Mouse (Mus musculus) intestine, embryonic 15.5 days (tissue): ENCODE data around the gene Lmtk3. TPM values are rescaled to one million over a fixed set of nuclear protein-coding genes. Genes with fewer than 3 reads are reported as not detected.

Source experiments
- ATAC-seq: fragments of 200-750 bp; cut with Nextera tagmentation; 2 replicates; pipeline ENCODE4 v1.8.0; 2017; ENCODE audit warnings: moderate TSS enrichment, moderate library complexity
- H3K27ac ChIP-seq: fragments of 300-500 bp; sonication (generic); 2 replicates; pipeline ENCODE4 v1.5.1; 2015; ENCODE audit warnings: mild to moderate bottlenecking, inconsistent platforms
- H3K27me3 ChIP-seq: fragments of 300-500 bp; sonication (generic); replicated peaks from 2 replicates; pipeline ENCODE4 v1.6.1; 2015; ENCODE audit warnings: inconsistent platforms
- H3K36me3 ChIP-seq: fragments of 300-500 bp; sonication (generic); 2 replicates; pipeline ENCODE4 v1.6.1; 2015; ENCODE audit warnings: inconsistent platforms
- H3K4me1 ChIP-seq: fragments of 300-500 bp; sonication (generic); replicated peaks from 2 replicates; pipeline ENCODE4 v1.6.1; 2015; ENCODE audit warnings: inconsistent platforms
- H3K4me2 ChIP-seq: fragments of 300-500 bp; sonication (generic); replicated peaks from 2 replicates; pipeline ENCODE4 v1.6.1; 2015; ENCODE audit warnings: mild to moderate bottlenecking, inconsistent platforms
- H3K4me3 ChIP-seq: fragments of 300-500 bp; sonication (generic); replicated peaks from 2 replicates; pipeline ENCODE4 v1.5.1; 2015; ENCODE audit warnings: inconsistent platforms
- H3K9ac ChIP-seq: fragments of 300-500 bp; sonication (generic); 2 replicates; pipeline ENCODE4 v1.6.1; 2015; ENCODE audit warnings: inconsistent platforms
- H3K9me3 ChIP-seq: fragments of 300-500 bp; sonication (generic); 2 replicates; pipeline ENCODE4 v1.6.1; 2016; ENCODE audit warnings: inconsistent platforms
- WGBS: fragments of 180-500 bp; shearing (Covaris S2); methylation state at CpG from one replicate; pipeline ENCODE4 v1.1.7; 2015; 5-methylcytosine and 5-hydroxymethylcytosine counted together
- polyA plus RNA-seq: library from polyadenylated mRNA; unstranded; fragments of >200 nt; fragmentation: Nextera tagmentation; extraction: Ambion mirVana; gene quantifications from 2 replicates; pipeline ENCODE4 v1.2.1, GENCODE M21; 2015

Gene Lmtk3
- polyA plus RNA-seq, 1 experiment from 2014 or later, result 0.43 TPM

DNA sequence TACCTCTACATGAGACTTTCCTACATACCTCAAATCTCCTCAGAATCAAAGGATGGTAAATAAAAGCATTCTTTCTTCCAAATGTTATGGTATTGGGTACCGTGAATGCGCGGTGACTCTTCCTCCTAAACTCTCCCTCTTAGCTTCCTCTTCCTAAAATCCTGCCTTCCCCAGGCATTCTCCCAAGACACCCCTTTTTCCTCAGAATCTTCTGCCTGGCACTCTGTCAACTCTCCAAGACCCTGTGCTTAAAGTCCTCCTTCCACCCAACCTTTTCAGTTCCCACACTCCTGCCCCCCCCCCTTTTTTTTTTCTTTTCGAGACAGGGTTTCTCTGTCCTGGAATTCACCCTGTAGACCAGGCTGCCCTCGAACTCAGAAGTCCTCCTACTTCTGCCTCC is 31.3 kb downstream of the Lmtk3 start:
- no peak for ATAC-seq
- Histone ChIP-seq H3K27ac (no peak overlapping the region), H3K9ac (no peak overlapping the region)

GRCm38 (mm10) chr7:45815323-45815983 is 31.9 kb downstream of the Lmtk3 start:
- Histone ChIP-seq H3K9me3 (no peaks in the 10 kb centered on the region), H3K4me2 (0 out of 2 replicates have a peak overlapping the region, but pooled peaks have one; percentile 62), H3K27me3 (no peaks in the 10 kb centered on the region), H3K4me1 (peaks cover 29% of the 10 kb centered on the region), H3K4me3 (no peak overlapping the region), H3K36me3 (peaks cover 25% of the 10 kb centered on the region), H3K27ac (no peak overlapping the region), H3K9ac (no peak overlapping the region)
- ATAC-seq, result no peak
- 65% methylated on average over 10 of the region's 10 CpGs for WGBS

More for the DNA sequence above, 31.3 kb downstream of the Lmtk3 start:
- Histone ChIP-seq H3K36me3 (peaks cover 30% of the 10 kb centered on the region), H3K4me2 (peak overlapping the region; percentile 62), H3K27me3 (no peaks in the 10 kb centered on the region), H3K4me3 (peak overlapping the region; percentile 27), H3K9me3 (no peaks in the 10 kb centered on the region), H3K4me1 (peaks cover 27% of the 10 kb centered on the region)
- 4% methylated on average over 5 of the region's 5 CpGs for WGBS

DNA sequence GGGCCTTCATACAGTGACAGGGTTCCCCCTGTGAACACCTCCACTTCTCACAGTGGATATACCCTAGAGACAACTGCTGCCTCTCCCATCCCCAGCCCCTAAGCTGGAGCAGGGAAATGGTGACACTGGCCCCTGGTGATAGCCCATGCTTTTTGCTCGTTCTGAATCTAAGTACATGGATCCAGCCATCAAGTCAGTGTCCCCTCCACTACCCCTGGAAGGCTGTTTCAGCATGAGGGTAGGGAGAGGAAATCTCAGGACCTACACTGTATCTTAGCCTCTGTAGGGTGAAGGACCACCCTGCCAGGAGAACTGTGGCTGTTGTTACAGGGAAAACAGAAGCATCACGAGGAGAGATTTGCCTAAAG is 32.4 kb downstream of the Lmtk3 start:
- Histone ChIP-seq H3K9ac (no peak overlapping the region), H3K27ac (no peak overlapping the region), H3K4me1 (peaks cover 29% of the 10 kb centered on the region), H3K4me2 (no peak overlapping the region), H3K4me3 (no peak overlapping the region), H3K27me3 (no peaks in the 10 kb centered on the region), H3K9me3 (no peaks in the 10 kb centered on the region), H3K36me3 (peaks cover 20% of the 10 kb centered on the region)
- WGBS, result 64% methylated on average over 2 of the region's 2 CpGs
- no peak for ATAC-seq

DNA sequence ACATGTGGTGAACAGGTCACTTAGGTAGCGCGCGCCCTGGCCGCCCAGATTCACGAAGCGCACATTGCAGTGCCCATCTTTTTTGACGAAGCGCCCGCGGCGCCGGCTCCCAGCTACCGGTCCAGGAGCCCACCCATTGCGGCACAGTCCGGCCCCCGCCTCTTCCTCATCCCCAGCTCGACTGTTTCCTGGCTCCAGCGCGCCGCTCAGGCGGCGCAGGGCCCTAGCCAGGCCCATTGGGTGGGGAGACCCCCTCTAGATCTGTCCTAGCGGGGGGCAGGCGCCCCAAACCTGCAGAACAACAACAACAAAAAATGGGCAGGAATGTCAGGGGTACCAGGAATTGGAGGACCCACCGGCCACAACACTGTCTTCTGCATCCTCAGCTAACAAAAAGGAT is 36.3 kb downstream of the Lmtk3 start:
- no peak overlapping the region for H3K27ac ChIP-seq
- peak overlapping the region; percentile 9; the same call in 1 of the 2 replicates for H3K4me3 ChIP-seq
- ATAC-seq, result 0 out of 2 replicates have a peak, but pooled peaks have one; percentile 27
- no peak overlapping the region for H3K9ac ChIP-seq
- no peaks in the 10 kb centered on the region for H3K27me3 ChIP-seq
- peak overlapping the region; percentile 48 for H3K4me2 ChIP-seq
- WGBS, result 15% methylated on average over 25 of the region's 25 CpGs
- peaks cover 11% of the 10 kb centered on the region; the same call in 1 of the 2 replicates for H3K4me1 ChIP-seq
- H3K36me3 ChIP-seq, result peaks cover 13% of the 10 kb centered on the region; the same call in 1 of the 2 replicates
- H3K9me3 ChIP-seq, result no peaks in the 10 kb centered on the region

GRCm38 (mm10) chr7:45820913-45821312 is 37.4 kb downstream of the Lmtk3 start:
- no peak for ATAC-seq
- Histone ChIP-seq H3K4me2 (no peak overlapping the region), H3K27me3 (no peaks in the 10 kb centered on the region), H3K4me3 (no peak overlapping the region), H3K9ac (no peak overlapping the region), H3K27ac (no peak overlapping the region), H3K4me1 (peaks cover 4% of the 10 kb centered on the region; the same call in 1 of the 2 replicates), H3K9me3 (no peaks in the 10 kb centered on the region), H3K36me3 (peaks cover 23% of the 10 kb centered on the region)

GRCm38 (mm10) chr7:45824598-45824997 is 41.1 kb downstream of the Lmtk3 start, which contains the start of gene Kcnj14:
TSS of gene Kcnj14 (minus strand) at chr7:45824782.
- Histone ChIP-seq H3K4me2 (no peak within 1 kb of the TSS), H3K9ac (no peak within 1 kb of the TSS), H3K4me3 (no peak within 1 kb of the TSS), H3K36me3 (peaks cover 47% of the 10 kb centered on the region), H3K27me3 (no peaks in the 10 kb centered on the region), H3K4me1 (peaks cover 7% of the 10 kb centered on the region; the same call in 1 of the 2 replicates), H3K27ac (no peak within 1 kb of the TSS), H3K9me3 (no peaks in the 10 kb centered on the region)
- WGBS, result 62% methylated on average over 7 of the region's 7 CpGs
- no peak for ATAC-seq

DNA sequence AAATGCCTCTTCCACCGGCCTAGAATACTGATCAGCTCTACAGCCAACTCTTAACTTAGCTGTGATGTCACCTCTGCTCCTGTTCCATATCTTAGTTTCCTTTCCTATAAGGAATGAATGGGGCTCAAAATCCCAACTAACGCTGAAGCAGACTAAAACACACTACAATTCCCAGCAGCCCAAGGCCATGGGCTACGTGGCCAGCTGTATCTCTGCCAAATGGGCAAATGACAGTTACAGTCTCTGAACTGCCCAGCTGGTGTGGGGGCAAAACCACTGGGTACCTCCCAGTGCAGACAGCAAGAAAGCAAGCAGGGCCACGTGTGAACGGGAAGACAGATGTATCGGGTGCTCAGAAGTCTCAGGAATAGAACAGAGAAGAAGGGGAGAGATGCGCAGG is 43.1 kb downstream of the Lmtk3 start:
- H3K9ac ChIP-seq, result no peak overlapping the region
- WGBS, result 92% methylated on average over 7 of the region's 7 CpGs

GRCm38 (mm10) chr7:45830427-45831127 is 47.0 kb downstream of the Lmtk3 start, which contains the start of gene Grwd1:
TSS of gene Grwd1 (minus strand) at chr7:45830944.
- H3K4me3 ChIP-seq, result peak within 1 kb of the TSS; percentile 80
- peak within 1 kb of the TSS; percentile 67 for H3K4me2 ChIP-seq
- H3K9me3 ChIP-seq, result no peaks in the 10 kb centered on the region
- H3K9ac ChIP-seq, result peak within 1 kb of the TSS; percentile 63
- WGBS, result under 1% methylated on average over 35 of the region's 35 CpGs
- peak; percentile 91 for ATAC-seq
- peaks cover 26% of the 10 kb centered on the region for H3K4me1 ChIP-seq
- H3K27ac ChIP-seq, result peak within 1 kb of the TSS; percentile 18; the same call in 1 of the 2 replicates
- peaks cover 42% of the 10 kb centered on the region for H3K27me3 ChIP-seq
- peaks cover 27% of the 10 kb centered on the region for H3K36me3 ChIP-seq

More for the DNA sequence above, 43.1 kb downstream of the Lmtk3 start:
- Histone ChIP-seq H3K27ac (no peak overlapping the region), H3K4me3 (no peak overlapping the region), H3K4me1 (peaks cover 10% of the 10 kb centered on the region), H3K9me3 (no peaks in the 10 kb centered on the region), H3K36me3 (peaks cover 47% of the 10 kb centered on the region), H3K4me2 (no peak overlapping the region), H3K27me3 (peaks cover 5% of the 10 kb centered on the region)
- no peak for ATAC-seq

DNA sequence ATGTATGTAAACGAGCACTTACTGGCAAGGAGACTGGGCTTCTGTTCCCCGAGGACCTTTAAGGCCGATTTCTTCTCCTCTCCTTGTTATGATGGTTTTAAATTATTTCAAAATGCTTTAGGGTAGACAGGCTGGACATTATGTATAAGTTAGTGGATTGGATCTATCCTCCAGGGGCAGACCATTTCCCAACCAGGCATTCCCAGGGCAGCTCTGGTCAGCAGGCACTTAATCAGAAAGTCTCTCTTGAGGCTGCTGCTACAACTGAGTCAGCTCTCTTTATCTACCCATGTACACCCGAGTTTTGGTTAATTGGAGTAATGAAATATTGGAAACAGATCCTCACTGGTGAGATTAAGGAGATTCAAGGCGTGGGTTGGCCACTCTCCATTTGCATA is 47.6 kb downstream of the Lmtk3 start:
- Histone ChIP-seq H3K4me1 (peaks cover 26% of the 10 kb centered on the region), H3K36me3 (peaks cover 22% of the 10 kb centered on the region), H3K4me2 (peak overlapping the region; percentile 67), H3K27ac (no peak overlapping the region), H3K4me3 (peak overlapping the region; percentile 80), H3K9me3 (no peaks in the 10 kb centered on the region), H3K9ac (peak overlapping the region; percentile 63; the same call in 1 of the 2 replicates), H3K27me3 (peaks cover 45% of the 10 kb centered on the region)
- WGBS, result 26% methylated on average over 5 of the region's 5 CpGs
- peak; percentile 13; the same call in 1 of the 2 replicates for ATAC-seq

DNA sequence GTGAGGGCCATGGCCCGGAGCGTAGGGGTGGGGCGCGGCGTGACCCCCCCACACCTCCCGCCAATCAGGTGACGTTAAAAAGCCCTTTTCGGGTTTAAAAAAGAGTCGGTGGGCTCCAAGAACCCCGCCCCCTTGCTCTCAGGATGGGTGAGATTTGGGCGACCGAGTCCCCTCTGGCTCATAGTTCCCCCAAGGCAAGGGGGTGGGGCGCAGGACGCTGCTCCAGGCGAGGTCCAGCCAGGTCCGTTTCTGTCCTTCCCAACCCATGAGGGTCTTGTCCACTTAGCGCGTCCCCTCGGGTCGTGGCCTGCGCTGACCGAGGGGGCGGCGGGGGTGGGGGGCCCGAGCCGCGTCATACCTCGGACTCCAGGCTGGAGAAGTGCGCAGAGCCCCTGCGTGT is 48.9 kb downstream of the Lmtk3 start:
- peak overlapping the region; percentile 80 for H3K4me2 ChIP-seq
- peaks cover 45% of the 10 kb centered on the region for H3K27me3 ChIP-seq
- ATAC-seq, result no peak
- H3K4me1 ChIP-seq, result peaks cover 26% of the 10 kb centered on the region
- peak overlapping the region; percentile 46 for H3K4me3 ChIP-seq
- H3K9ac ChIP-seq, result 0 out of 2 replicates have a peak overlapping the region, but pooled peaks have one; percentile 44
- peaks cover 9% of the 10 kb centered on the region for H3K36me3 ChIP-seq
- H3K9me3 ChIP-seq, result no peaks in the 10 kb centered on the region
- no peak overlapping the region for H3K27ac ChIP-seq
- WGBS, result 9% methylated on average over 30 of the region's 30 CpGs

DNA sequence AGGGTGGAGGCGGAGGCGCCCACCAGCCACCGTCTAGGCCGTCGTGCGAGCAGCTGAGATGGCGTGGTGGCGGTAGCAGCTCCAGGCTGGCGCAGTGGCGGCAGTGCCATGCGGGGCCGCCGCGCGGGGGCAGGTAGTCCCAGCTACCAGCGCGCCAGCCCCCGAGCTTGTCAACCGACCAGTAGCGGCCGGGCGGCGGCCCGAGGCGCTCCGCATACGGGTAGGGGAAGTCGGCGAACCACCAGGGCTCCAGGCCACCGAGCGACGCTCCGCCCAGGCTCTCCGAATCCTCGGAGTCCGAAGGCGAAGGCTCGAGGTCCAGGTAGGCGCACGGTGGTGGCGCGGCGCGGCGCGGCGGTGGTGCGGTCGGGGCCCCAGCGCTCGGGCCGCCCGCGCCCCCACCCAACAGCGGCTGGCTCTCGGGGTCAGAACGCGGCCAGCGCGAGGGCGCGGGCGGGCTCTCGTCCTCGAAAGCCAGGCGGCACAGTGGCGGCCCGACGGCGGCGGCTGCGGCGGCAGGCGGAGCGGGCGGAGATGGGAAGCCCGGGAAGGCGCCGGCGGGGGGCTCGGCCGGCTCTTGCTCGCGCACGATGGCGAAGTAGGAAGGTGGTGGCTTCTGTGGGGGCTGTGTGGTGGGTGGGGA is 49.7 kb downstream of the Lmtk3 start:
- H3K4me1 ChIP-seq, result peaks cover 26% of the 10 kb centered on the region
- 0 out of 2 replicates have a peak, but pooled peaks cover under 1% of the 10 kb centered on the region for H3K36me3 ChIP-seq
- H3K27me3 ChIP-seq, result peaks cover 45% of the 10 kb centered on the region
- peak overlapping the region; percentile 46 for H3K4me3 ChIP-seq
- H3K9ac ChIP-seq, result peak overlapping the region; percentile 44
- no peak overlapping the region for H3K27ac ChIP-seq
- H3K9me3 ChIP-seq, result no peaks in the 10 kb centered on the region
- WGBS, result under 1% methylated on average over 77 of the region's 86 CpGs
- H3K4me2 ChIP-seq, result peak overlapping the region; percentile 80
- peak; percentile 21 for ATAC-seq

- H3K9me3 ChIP-seq, result no peaks in the 10 kb centered on the region
- peaks cover 45% of the 10 kb centered on the region for H3K27me3 ChIP-seq
- no peak for ATAC-seq
- peak overlapping the region; percentile 80 for H3K4me2 ChIP-seq
- no peak overlapping the region for H3K27ac ChIP-seq
- H3K4me1 ChIP-seq, result peaks cover 26% of the 10 kb centered on the region
- H3K4me3 ChIP-seq, result peak overlapping the region; percentile 46
- WGBS, result 6% methylated on average over 25 of the region's 31 CpGs
- peak overlapping the region; percentile 44; the same call in 1 of the 2 replicates for H3K9ac ChIP-seq
- no peaks in the 10 kb centered on the region for H3K36me3 ChIP-seq
Measured at GRCm38 (mm10) chr7:45833924-45834323, 50.4 kb downstream of the Lmtk3 start.
